Comparison of ENCODE assay signal across 11 mouse cellular contexts in the genomic region with DNA sequence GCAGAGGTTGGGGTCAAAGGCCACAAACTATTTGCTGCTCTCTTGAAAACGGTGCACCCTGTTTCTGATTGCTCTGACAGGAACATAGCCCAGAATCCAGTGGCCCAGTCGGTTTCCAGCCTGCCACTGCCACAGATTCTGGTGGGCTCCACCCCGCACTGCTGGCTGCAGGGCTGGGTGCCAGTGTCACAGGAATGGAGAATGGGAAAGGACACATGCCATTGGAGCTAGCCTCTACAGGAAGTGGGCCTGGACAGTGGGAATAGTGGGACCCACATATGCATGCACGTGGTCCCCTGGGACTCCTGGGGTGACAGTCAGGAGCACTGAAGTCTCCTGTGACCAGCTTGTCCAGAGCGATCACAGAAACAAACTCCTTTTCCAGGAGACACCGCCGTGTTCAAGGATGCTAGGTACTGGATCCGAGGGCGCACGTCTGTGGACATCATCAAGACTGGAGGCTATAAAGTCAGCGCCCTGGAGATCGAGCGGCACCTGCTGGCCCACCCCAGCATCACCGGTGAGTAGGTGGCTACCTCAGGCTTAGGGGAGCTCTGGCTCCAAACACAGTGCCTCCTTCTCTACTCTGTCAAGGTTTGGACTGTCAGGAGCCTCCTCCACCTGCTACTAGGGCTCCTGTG. TPM values are rescaled to one million over a fixed set of nuclear protein-coding genes. Genes with fewer than 3 reads are reported as not detected.
DNase-seq lines count a peak whose midpoint lies in the region; ATAC-seq and TF ChIP-seq lines count a peak whose summit lies in the region.
"Had no signal": no experiment of that assay in that cellular context is flagged by ENCODE, and none has a peak within 500 bp of the region (broad histone marks: within the 10 kb centered on the region; RNA-seq: fewer than 3 reads in every experiment).

No protein-coding gene starts in this region.

- WGBS in lung, embryonic 14.5 days = 66% methylated on average over 14 of the region's 14 CpGs
- 76% methylated on average over 14 of the region's 14 CpGs for WGBS in bone marrow, adult 2 months
- 74% methylated on average over 14 of the region's 14 CpGs for WGBS in neural tube, embryonic 14.5 days

- 0 out of 2 replicates have a peak, but pooled peaks cover 5% of the 10 kb centered on the region for H3K36me3 ChIP-seq in lung, embryonic 14.5 days (ENCODE audit: insufficient read depth)
- H3K36me3 ChIP-seq in neural tube, embryonic 14.5 days (ENCODE audit: control insufficient read depth, insufficient read depth, low read length) = no peaks in the 10 kb centered on the region

- no peak for TF ChIP-seq POLR2A in bone marrow, adult 2 months (IDR thresholded peaks at IDR 0.05; ENCODE audit: borderline replicate concordance, control insufficient read depth, low read depth, low read length)

- H3K9ac ChIP-seq in lung, embryonic 14.5 days = no peak overlapping the region
- H3K9ac ChIP-seq in neural tube, embryonic 14.5 days (replicated peaks; ENCODE audit: low read depth, low read length) = no peak overlapping the region
- H3K9ac ChIP-seq: embryonic facial prominence, embryonic 13.5 days had no signal

- no peak overlapping the region for H3K27ac ChIP-seq in lung, embryonic 14.5 days (ENCODE audit: low read depth)
- no peak overlapping the region for H3K27ac ChIP-seq in bone marrow, adult 2 months (ENCODE audit: control insufficient read depth, insufficient read depth, low read depth, low read length, poor library complexity)
- peak overlapping the region; percentile 74 for H3K27ac ChIP-seq in neural tube, embryonic 14.5 days (ENCODE audit: low read depth, low read length)
- H3K27ac ChIP-seq: embryonic facial prominence, embryonic 13.5 days had no signal

- no peak for ATAC-seq in lung, embryonic 14.5 days (ENCODE audit: insufficient read depth)
- ATAC-seq in hematopoietic stem cell, adult 5-6 weeks (replicated peaks in 1 of 2; ENCODE audit: insufficient read depth in 1 of 2, low FRiP score in 2 of 2, low TSS enrichment in 1 of 2, low read depth in 1 of 2, poor library complexity in 2 of 2, severe bottlenecking in 2 of 2) = peak; percentile 34 to 56; a peak in 1 of 4 replicates
- ATAC-seq in neural tube, embryonic 14.5 days (ENCODE audit: low read depth) = peak; percentile 29; the same call in 1 of the 2 replicates

- no peaks in the 10 kb centered on the region for H3K4me1 ChIP-seq in lung, embryonic 14.5 days (ENCODE audit: insufficient read depth)
- peaks cover 2% of the 10 kb centered on the region; the same call in 1 of the 2 replicates for H3K4me1 ChIP-seq in bone marrow, adult 2 months (ENCODE audit: control insufficient read depth, insufficient read depth, low read length)
- peaks cover 35% of the 10 kb centered on the region for H3K4me1 ChIP-seq in neural tube, embryonic 14.5 days (ENCODE audit: control insufficient read depth, insufficient read depth, low read length)
- H3K4me1 ChIP-seq: embryonic facial prominence, embryonic 13.5 days had no signal

- no peak overlapping the region for H3K4me2 ChIP-seq in lung, embryonic 14.5 days
- H3K4me2 ChIP-seq in neural tube, embryonic 14.5 days (ENCODE audit: low read depth, low read length) = no peak overlapping the region
- H3K4me2 ChIP-seq: embryonic facial prominence, embryonic 13.5 days had no signal

- no peaks in the 10 kb centered on the region for H3K27me3 ChIP-seq in lung, embryonic 14.5 days (ENCODE audit: insufficient read depth, low read length)
- no peaks in the 10 kb centered on the region for H3K27me3 ChIP-seq in neural tube, embryonic 14.5 days (ENCODE audit: control insufficient read depth, insufficient read depth, low read length)
- H3K27me3 ChIP-seq: embryonic facial prominence, embryonic 13.5 days had no signal

- TF ChIP-seq CTCF in lung, embryonic 14.5 days (IDR thresholded peaks at IDR 0.05; ENCODE audit: low read depth) = peak; percentile 51
- TF ChIP-seq CTCF in bone marrow, adult 2 months (IDR thresholded peaks at IDR 0.05; ENCODE audit: control insufficient read depth, insufficient read depth, low read length) = peak; percentile 45; the same call in 1 of the 2 replicates

- no peak overlapping the region for H3K4me3 ChIP-seq in lung, embryonic 14.5 days (ENCODE audit: low read depth, low read length)
- no peak overlapping the region for H3K4me3 ChIP-seq in bone marrow, adult 2 months (replicated peaks; ENCODE audit: control insufficient read depth, low read depth, low read length)
- no peak overlapping the region for H3K4me3 ChIP-seq in neural tube, embryonic 14.5 days (ENCODE audit: low read depth, low read length)
- H3K4me3 ChIP-seq: embryonic facial prominence, embryonic 13.5 days had no signal

- H3K9me3 ChIP-seq in lung, embryonic 14.5 days (ENCODE audit: low read depth, low read length) = no peaks in the 10 kb centered on the region
- no peaks in the 10 kb centered on the region for H3K9me3 ChIP-seq in neural tube, embryonic 14.5 days (ENCODE audit: control insufficient read depth, low read length)
- H3K9me3 ChIP-seq: embryonic facial prominence, embryonic 13.5 days had no signal

- no peak for DNase-seq in lung, embryonic 14.5 days
- no peak for DNase-seq in lung, adult 18-20 months
- DNase-seq in adrenal gland, postnatal 10 days = no peak
- DNase-seq in right cerebral cortex, adult 18-20 months = no peak
- DNase-seq in layer of hippocampus, postnatal 25 days (ENCODE audit: extremely low spot score in 1 of 2, low spot score in 1 of 2) = no peak
- DNase-seq: layer of hippocampus, postnatal 36 days had no signal

RNA-seq across cellular contexts. Expression of a gene that starts 35.0 kb away (rescaled TPM):
- polyA plus RNA-seq in lung, embryonic 14.5 days (2014; fragmentation: Nextera tagmentation; extraction: Ambion mirVana) = 0.07 TPM in 1 of 2 replicates, not detected in the other
- polyA plus RNA-seq in bone marrow, adult 2 months (2011; ENCODE audit: insufficient read depth, insufficient read length, low replicate concordance, missing spikeins) = 0.31 TPM in 1 of 2 replicates, not detected in the other
- not detected in 2 replicates for total RNA-seq in hematopoietic stem cell, adult 5-6 weeks (2017)
- 1.4 and 2.2 TPM in 2 replicates for polyA plus RNA-seq in neural tube, embryonic 14.5 days (2014; fragmentation: Nextera tagmentation; extraction: Ambion mirVana)
- total RNA-seq in adrenal gland, postnatal 10 days (2021) = 1 to 10 TPM in 1 of 2 experiments, under 1 TPM in 1; 0.75 to 1.9 TPM
- 1 to 10 TPM in 1 of 2 experiments, under 1 TPM in 1; 0.70 to 1.2 TPM for total RNA-seq in layer of hippocampus, postnatal 25 days (2021)
- total RNA-seq: heart, postnatal 25 days had no signal

RNA-seq across cellular contexts. Expression of a gene that starts 37.4 kb away (rescaled TPM):
- polyA plus RNA-seq in lung, embryonic 14.5 days (2014; fragmentation: Nextera tagmentation; extraction: Ambion mirVana) = 14.8 and 17.7 TPM in 2 replicates
- polyA plus RNA-seq in bone marrow, adult 2 months (2011; ENCODE audit: insufficient read depth, insufficient read length, low replicate concordance, missing spikeins) = 5.0 TPM in 2 replicates
- total RNA-seq in hematopoietic stem cell, adult 5-6 weeks (2017) = 5.8 and 15.1 TPM in 2 replicates
- 16.2 and 16.3 TPM in 2 replicates for polyA plus RNA-seq in neural tube, embryonic 14.5 days (2014; fragmentation: Nextera tagmentation; extraction: Ambion mirVana)
- 10 to 100 TPM; 54.3 to 64.8 TPM for total RNA-seq in adrenal gland, postnatal 10 days (2021)
- 10 to 100 TPM; 14.8 to 22.0 TPM for total RNA-seq in layer of hippocampus, postnatal 25 days (2021)
